Mouse (Mus musculus) E14TG2a.4 (cell line): ENCODE data around the gene Imp3.

ENCODE experiments used
- H3K27me3 ChIP-seq: 2 replicates; pipeline ENCODE4 v1.6.1; 2014; ENCODE audit warnings: low read length, control low read depth; ENCODE audit not compliant: insufficient read depth
- H3K36me3 ChIP-seq: 2 replicates; pipeline ENCODE4 v1.6.1; 2014; ENCODE audit warnings: low read length, control low read depth; ENCODE audit not compliant: insufficient read depth
- H3K4me1 ChIP-seq: replicated peaks from 2 replicates; pipeline ENCODE4 v1.6.1; 2014; ENCODE audit warnings: low read depth, low read length, control low read depth
- H3K4me3 ChIP-seq: replicated peaks from 2 replicates; pipeline ENCODE4 v1.5.1; 2014; ENCODE audit warnings: mild to moderate bottlenecking, low read length
- H3K9me3 ChIP-seq: 2 replicates; pipeline ENCODE4 v1.6.1; 2014; ENCODE audit warnings: low read length, control low read depth
- CTCF ChIP-seq: conservative IDR thresholded peaks from 2 replicates; pipeline ENCODE4 v1.5.1; 2014; ENCODE audit warnings: low read length
- NANOG ChIP-seq: IDR thresholded peaks from 2 replicates; pipeline ENCODE4 v1.6.1; 2014; ENCODE audit warnings: borderline replicate concordance, low read length, mixed read lengths
- POU5F1 ChIP-seq: IDR thresholded peaks from 2 replicates; pipeline ENCODE4 v1.6.1; 2014; ENCODE audit warnings: low read length, borderline replicate concordance

Imp3 gene

GRCm38 (mm10) chr9:56970158-56970557 is 32.9 kb downstream of the Imp3 start:
- H3K9me3 ChIP-seq, result no peaks in the 10 kb centered on the region
- H3K36me3 ChIP-seq, result peaks cover 77% of the 10 kb centered on the region
- H3K4me3 ChIP-seq, result no peak overlapping the region
- TF ChIP-seq POU5F1 (no peak), NANOG (no peak), CTCF (no peak)
- no peaks in the 10 kb centered on the region for H3K27me3 ChIP-seq
- H3K4me1 ChIP-seq, result peaks cover 6% of the 10 kb centered on the region

DNA sequence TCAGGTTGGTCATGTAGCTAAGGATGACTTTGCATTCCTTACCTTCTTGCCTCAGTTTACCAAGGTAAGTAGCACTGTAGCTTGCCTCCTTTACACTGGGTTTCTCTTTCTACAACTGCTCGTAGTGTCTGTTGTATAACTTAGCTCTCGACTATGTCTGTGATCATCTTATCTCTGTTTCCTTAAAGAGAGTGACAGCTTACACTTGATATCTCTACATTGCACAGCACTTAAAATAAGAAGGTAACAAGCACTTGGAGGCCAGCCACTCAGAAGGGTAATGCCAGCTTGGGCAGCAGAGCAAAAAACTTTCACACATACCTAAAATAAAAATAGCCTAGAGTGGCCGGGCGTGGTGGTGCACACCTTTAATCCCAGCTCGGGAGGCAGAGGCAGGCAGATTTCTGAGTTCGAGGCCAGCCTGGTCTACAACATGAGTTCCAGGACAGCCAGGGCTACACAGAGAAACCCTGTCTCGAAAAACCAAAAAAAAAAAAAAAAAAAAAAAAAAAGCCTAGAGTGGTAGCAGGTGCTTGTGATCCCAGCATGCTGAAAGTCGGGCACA is 36.8 kb downstream of the Imp3 start:
- Histone ChIP-seq H3K4me3 (no peak overlapping the region), H3K4me1 (peaks cover 6% of the 10 kb centered on the region), H3K36me3 (peaks cover 65% of the 10 kb centered on the region), H3K9me3 (no peaks in the 10 kb centered on the region), H3K27me3 (no peaks in the 10 kb centered on the region)
- TF ChIP-seq NANOG (no peak), POU5F1 (no peak), CTCF (no peak)

DNA sequence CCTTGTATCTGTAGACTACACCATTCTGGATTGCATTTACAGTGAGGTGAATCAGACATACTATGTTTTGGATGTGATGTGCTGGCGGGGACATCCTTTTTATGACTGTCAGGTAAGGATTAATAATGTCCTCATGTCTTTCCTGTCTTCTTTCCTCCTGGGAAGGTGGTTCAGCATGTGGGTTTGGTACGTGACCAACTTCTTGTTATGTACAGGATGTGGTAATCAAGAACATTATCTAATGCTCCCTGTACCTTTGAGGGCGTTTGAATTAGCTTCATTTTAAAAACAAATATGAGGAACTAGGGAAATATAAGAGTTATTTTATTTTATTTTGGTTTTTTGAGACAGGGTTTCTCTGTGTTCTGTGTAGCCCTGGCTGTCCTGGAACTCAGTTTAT is 37.9 kb downstream of the Imp3 start:
- H3K4me3 ChIP-seq, result no peak overlapping the region
- H3K4me1 ChIP-seq, result peaks cover 6% of the 10 kb centered on the region
- TF ChIP-seq CTCF, result no peak
- TF ChIP-seq POU5F1, result no peak
- TF ChIP-seq NANOG, result no peak
- no peaks in the 10 kb centered on the region for H3K27me3 ChIP-seq
- peaks cover 2% of the 10 kb centered on the region; the same call in 1 of the 2 replicates for H3K9me3 ChIP-seq
- H3K36me3 ChIP-seq, result peaks cover 63% of the 10 kb centered on the region

DNA sequence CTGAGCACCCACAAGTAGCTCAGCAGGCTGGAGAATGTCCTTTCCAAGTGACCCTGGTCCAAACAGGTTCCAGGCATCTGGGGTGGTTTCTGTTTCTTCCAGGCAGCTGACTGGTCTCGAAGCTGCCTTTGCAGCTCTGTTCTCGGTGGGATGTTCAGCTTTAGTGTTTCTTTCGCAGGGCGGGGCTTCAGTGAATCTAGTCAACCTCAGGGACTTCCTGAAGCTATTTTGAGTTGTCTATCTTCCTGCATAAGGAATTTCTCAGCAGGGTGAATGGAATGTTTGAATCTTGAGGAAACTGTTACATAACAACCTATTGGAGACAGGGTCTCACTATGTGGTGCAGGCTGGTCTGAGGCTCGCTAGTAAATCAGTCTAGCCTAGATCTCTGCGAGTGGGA is 42.9 kb downstream of the Imp3 start:
- TF ChIP-seq CTCF, result no peak
- no peak for TF ChIP-seq POU5F1
- TF ChIP-seq NANOG, result no peak
- Histone ChIP-seq H3K9me3 (peaks cover 4% of the 10 kb centered on the region; the same call in 1 of the 2 replicates), H3K36me3 (peaks cover 62% of the 10 kb centered on the region), H3K4me3 (no peak overlapping the region), H3K27me3 (no peaks in the 10 kb centered on the region), H3K4me1 (no peaks in the 10 kb centered on the region; the same call in 1 of the 2 replicates)

- TF ChIP-seq NANOG (no peak), POU5F1 (no peak), CTCF (no peak)
- Histone ChIP-seq H3K27me3 (no peaks in the 10 kb centered on the region), H3K9me3 (peaks cover 4% of the 10 kb centered on the region; the same call in 1 of the 2 replicates), H3K4me3 (no peak overlapping the region), H3K36me3 (peaks cover 58% of the 10 kb centered on the region), H3K4me1 (no peaks in the 10 kb centered on the region; the same call in 1 of the 2 replicates)
Observed at GRCm38 (mm10) chr9:56981502-56981901, 44.2 kb downstream of the Imp3 start.
